Mouse (Mus musculus) retina, postnatal 1 day (tissue): ENCODE measurements around the gene Nudt22.
A peak's percentile ranks its signal among the peaks of the same experiment; 100 is the strongest.
"Not testable (repeated sequence)": the region's sequence is repeated elsewhere in the genome, so short reads cannot be mapped to it uniquely, and the experiment has no call there.

Source experiments
- DNase-seq: peaks from one replicate; pipeline ENCODE4 v3.0.0-alpha.2; 2012

The Nudt22 gene

DNA sequence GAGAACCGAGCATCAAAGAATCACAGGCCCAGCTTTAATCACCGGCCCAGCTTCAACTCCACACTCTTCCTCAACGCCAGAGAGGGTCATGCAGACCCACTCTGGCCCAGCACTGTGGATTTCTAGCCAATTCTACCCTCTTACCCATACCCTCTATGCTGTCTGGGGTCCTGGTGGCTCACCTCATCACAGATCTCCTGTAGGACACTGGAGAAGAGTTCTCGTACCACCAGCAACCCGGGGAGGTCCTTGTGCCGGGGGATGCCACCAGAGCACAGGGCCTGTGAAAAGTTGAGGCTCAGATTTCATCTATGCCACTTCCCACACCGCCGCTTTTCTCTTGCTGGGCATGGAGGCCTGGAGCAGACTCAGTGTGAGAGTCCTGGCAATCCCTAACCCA lies 1.4 kb downstream of the Nudt22 start:
- no peak for DNase-seq

GRCm38 (mm10) chr19:6994002-6994401 lies 1.9 kb downstream of the Nudt22 start:
- no peak for DNase-seq

GRCm38 (mm10) chr19:6993011-6993770 lies 2.7 kb downstream of the Nudt22 start:
- no peak for DNase-seq

GRCm38 (mm10) chr19:6992011-6992858 lies 3.7 kb downstream of the Nudt22 start, which contains the start of gene Dnajc4:
Gene Dnajc4, minus strand, starts transcription at chr19:6992572.
- peak; percentile 99 for DNase-seq

DNA sequence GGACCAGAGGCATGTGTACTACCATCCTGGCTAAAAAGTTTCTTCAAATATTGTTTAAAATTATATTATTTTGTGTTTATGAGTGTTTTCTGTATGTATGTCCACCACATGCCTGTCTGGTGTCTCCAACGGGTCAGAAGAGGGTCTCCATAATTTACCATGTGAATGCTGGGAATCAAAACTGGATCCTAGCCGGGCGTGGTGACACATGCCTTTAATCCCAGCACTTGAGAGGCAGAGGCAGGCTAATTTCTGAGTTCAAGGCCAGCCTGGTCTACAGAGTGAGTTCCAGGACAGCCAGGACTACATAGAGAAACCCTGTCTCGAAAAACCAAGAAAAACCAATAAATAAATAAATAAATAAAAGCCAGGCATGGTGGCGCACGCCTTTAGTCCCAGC lies 4.8 kb downstream of the Nudt22 start:
- DNase-seq, result not testable (repeated sequence)

DNA sequence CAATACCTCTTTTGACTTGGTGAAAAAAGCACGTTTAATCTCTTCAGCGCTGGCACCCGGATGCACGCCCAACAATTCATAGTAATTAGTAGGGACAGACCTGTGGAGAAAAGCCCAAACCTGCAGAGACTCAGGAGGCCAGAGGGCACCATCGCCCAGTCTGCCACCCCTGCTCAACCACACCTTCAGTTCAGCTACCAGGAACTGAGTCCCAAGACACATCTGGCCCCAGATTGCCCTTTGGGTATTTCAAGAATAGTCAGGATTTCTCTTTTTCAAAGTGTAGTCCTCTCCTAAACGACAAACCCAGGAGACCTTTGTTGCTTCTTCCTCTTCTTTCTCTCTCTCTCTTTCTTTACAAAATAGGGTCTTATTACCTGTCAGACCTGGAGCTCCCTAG lies 5.2 kb downstream of the Nudt22 start:
- no peak for DNase-seq

DNA sequence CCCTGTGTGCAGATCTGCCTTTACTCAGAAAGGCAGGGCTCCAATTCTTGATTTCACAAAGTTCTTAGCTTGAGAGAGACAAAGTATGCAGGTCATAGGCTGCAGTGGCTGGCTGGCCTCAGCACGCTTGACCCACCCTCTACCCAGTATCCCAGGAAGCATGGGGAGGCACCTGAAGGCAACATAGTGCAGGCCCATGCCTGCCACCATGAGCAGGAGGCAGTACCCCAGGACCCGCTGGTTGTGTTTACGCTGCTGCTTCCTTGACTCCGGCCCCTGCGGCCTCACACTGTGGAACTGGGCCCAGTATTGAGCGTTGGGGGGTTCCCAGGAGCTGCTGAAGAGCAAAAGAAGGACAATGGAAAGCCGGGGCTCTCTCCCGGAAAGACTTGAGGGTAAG lies 6.7 kb downstream of the Nudt22 start:
- DNase-seq, result no peak

- no peak for DNase-seq
These were observed 8.0 kb downstream of the Nudt22 start for GRCm38 (mm10) chr19:6987904-6988285.

- DNase-seq, result peak; percentile 78
These were observed 8.6 kb downstream of the Nudt22 start, which contains the start of gene Vegfb for GRCm38 (mm10) chr19:6987061-6987903. Gene Vegfb, minus strand, starts transcription at chr19:6987651.

- DNase-seq, result no peak
These were observed 9.8 kb downstream of the Nudt22 start for GRCm38 (mm10) chr19:6985951-6986708.

DNA sequence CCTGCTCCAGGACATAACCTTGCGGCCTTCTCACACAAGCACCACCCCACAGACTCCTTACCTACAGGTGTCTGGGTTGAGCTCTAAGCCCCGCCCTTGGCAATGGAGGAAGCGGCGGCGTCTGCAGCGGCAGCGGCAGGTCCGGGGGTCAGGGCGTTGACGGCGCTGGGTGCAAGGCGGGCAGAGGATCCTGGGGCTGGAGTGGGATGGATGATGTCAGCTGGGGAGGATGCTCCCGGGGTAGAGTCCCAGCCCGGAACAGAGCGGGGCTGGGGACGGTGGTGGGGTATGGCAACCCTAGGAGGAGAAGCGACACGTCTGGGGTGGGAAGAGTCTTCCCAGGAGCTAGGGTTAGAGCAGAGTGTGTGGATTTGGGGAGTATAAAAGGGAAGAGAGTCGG lies 10.6 kb downstream of the Nudt22 start:
- no peak for DNase-seq

DNA sequence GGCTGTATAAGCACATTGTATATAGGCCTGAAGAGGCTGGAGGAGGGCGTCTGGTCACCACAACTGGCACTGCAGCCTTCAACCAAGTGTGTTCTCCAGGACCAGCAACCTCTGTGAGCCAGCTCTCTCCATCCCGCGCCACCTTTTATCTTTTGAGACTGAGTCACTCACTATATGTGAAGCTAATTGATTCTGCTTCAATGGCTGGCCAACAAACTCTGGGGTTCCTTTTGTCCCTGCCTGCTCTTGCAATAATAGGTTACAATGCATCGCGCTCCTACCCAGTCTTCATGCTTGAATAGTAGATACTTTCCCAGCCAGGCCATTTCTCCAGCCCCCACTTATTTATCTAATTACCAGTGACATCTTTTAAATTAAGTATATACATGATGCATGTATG lies 12.3 kb downstream of the Nudt22 start:
- DNase-seq, result peak; percentile 44

DNA sequence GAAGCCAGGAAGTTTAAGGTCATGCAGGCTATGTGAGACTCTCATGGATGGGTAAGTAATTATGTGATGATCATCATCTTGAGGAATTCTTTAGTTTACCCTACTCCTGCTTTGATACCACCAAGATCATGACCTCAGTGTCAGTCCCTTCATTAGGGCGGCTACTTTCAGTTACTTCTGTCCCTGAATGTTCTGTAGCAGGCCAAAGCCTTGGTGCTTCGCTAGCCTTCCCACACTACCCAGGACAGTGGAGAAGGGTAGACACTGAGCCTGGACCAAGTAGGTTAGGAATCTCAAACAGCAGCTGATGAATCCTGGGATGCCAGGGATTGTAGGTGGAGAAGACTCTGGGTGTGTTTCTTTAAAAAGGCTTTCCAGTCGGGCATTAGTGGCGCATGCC lies 14.5 kb downstream of the Nudt22 start:
- no peak for DNase-seq

- DNase-seq, result peak; percentile 99
These were observed 15.4 kb downstream of the Nudt22 start, which contains the start of gene Fkbp2 for GRCm38 (mm10) chr19:6980381-6981093. Gene Fkbp2, minus strand, starts transcription at chr19:6980501.

GRCm38 (mm10) chr19:6979486-6980380 lies 16.2 kb downstream of the Nudt22 start:
- DNase-seq, result peak; percentile 100

- DNase-seq, result no peak
These were observed 16.9 kb downstream of the Nudt22 start for GRCm38 (mm10) chr19:6979001-6979479.

DNA sequence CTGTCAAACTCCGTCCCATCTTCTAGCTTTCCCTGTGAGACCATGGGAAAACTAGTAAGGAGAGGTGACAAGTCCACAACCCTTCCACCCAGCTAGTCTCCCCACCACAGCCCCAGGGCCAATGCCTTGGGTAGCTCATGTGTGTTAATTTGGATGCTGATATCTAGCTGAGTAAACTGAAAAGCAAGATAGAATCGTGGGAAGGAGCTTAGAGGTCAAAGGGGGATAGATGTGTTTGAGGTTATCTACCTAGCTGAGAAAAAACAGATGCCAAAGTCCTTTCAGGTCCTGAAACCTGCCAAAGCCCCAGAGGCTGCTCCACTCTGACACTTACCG lies 17.3 kb downstream of the Nudt22 start:
- DNase-seq, result no peak

- no peak for DNase-seq
These were observed 17.9 kb downstream of the Nudt22 start for GRCm38 (mm10) chr19:6977759-6978638.
